Mouse (Mus musculus) activated CD4-positive, CD25-positive, alpha-beta regulatory T cell, adult 4 months (primary cell): ENCODE measurements around the gene Tmem132b. TPM values are rescaled to one million over a fixed set of nuclear protein-coding genes. Genes with fewer than 3 reads are reported as not detected.
A peak's percentile ranks its signal among the peaks of the same experiment; 100 is the strongest.
"Not testable (repeated sequence)": the region's sequence is repeated elsewhere in the genome, so short reads cannot be mapped to it uniquely, and the experiment has no call there.

Source experiments
- ATAC-seq: one replicate; pipeline ENCODE4 v1.8.0; 2017
- polyA plus RNA-seq, 2 experiments: library from polyadenylated mRNA; unstranded; fragments of 100-300 nt; shearing (Covaris generic); gene quantifications; one replicate each; pipeline ENCODE4 v1.2.1; 2017

The Tmem132b gene
- not detected for polyA plus RNA-seq

DNA sequence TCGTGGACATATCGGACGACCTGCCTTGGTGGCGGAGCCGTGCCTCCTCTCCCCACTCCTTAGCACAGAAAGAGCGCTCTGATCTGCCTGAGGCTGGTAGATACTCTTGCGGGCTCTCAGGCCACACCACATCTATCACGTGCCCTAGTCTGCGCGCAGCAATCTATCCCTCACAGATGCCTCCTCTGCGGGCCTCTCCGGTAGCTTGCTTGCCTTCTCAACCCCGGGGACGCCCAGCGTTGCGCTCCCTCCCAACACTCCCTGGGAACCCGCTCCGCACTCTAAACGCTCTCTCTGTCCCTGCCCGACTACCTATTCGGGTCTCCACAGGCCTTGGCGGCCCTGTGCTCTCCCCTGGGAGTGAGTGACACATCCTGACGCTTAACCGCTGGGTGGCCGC is at the start of gene Tmem132b:
Tmem132b (plus strand) TSS at position 141 of the 400 bp plus-strand sequence.
- no peak for ATAC-seq

DNA sequence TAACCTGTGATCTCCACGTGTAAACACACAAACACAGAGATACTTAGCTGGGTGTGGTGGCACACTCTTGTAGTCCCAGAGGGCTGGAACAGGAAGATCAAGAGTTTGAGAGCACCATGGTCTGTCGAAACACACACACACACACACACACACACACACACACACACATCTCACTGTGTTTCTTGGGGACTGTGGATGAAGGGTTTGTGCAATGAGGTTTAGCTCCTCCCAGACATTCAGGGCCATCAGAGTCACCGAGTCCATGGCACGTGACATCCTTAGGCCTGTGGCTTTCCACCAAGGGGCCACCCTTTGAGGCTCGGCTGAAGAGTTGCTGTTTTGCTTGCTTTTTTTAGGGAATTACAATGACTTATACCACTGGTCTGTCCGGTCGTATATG is 49.1 kb upstream of the Tmem132b start:
- ATAC-seq, result no peak

DNA sequence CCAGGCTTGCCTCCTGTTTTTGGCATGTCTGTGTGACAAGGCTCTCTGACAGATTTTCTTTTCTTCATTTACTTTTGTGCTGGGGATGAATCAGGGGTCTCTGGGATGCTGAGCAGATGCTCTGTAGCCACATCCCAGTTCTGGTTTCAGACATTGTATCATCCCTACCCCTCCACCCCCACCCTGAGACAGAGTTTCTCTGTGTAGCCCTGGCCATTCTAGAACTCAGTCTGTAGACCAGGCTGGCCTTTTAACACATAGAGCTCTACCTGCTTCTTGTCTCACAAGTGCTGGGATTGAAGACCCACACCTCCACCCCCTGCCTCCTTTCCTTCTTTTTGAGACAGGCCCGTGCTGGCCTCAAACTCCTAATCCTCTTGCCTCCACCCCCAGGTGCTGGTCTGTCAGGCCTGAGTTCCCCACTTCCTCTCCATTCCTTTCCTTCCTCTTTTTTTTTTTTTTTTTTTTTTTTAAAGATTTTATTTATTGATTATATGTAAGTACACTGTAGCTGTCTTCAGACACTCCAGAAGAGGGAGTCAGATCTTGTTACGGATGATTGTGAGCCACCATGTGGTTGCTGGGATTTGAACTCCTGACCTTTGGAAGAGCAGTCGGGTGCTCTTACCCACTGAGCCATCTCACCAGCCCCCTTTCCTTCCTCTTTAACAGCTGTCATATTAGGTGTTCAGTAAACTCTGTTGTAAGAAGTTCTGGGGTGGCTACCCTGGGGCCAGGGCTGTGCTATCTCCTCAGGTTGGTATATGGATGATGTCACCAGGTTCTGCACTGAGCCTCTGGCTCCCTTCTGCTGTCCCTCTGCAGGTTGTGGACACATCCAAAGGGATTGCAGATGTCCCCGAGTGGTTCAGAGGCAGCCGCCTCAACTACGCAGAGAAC is 47.6 kb upstream of the Tmem132b start:
- ATAC-seq, result no peak

DNA sequence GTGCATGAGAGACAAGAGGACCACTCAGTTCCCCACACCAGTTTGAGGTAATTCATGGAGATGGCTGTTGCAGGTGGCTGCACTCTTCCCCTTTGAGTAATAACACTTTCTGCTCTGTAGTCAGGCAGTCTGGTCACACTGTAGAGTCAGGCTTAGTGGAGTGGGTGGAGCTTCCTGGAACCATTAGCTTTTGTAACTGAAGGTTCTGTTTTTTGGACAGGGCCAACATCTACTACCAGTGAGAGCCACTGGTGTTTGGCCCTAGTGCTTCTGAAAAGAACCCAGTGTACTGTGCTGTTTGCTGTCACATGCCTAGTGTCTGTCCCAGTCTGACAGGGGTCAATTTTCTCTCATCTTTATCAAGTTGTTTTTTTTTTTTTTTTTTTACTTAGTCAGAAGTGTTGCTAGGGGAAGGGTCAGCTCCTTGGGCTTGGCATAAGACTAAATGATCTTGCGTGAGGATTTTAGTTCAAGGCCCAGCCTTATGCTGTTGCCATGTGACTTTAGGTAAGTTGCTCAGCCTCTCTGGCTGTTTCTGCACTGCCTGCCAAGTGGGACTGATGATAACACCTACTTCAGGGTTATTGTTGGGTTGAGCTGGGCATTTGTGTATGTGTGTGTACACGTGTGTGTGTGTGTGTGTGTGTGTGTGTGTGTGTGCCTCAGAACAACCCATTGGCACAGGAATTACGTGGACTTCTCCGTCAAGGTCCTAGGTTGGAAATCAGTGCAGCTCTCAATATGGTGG is 46.4 kb upstream of the Tmem132b start:
- no peak for ATAC-seq

DNA sequence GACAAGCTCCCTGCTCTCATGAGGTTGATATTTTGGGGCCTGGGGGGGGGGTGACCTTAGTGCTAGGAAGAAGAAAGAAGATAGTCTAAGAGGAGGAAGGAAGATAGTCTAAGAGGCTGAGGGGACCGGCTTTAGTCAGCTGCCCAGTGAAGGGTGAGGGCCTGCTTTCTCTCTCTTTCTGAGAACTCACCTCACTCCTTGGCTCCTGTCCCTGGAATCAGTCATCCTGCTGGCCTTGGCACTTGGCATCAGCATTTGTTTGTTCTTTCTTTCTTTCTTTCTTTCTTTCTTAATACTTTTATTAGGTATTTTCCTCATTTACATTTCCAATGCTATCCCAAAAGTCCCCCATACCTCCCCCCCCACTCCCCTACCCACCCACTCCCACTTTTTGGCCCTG is 45.5 kb upstream of the Tmem132b start:
- ATAC-seq, result no peak

DNA sequence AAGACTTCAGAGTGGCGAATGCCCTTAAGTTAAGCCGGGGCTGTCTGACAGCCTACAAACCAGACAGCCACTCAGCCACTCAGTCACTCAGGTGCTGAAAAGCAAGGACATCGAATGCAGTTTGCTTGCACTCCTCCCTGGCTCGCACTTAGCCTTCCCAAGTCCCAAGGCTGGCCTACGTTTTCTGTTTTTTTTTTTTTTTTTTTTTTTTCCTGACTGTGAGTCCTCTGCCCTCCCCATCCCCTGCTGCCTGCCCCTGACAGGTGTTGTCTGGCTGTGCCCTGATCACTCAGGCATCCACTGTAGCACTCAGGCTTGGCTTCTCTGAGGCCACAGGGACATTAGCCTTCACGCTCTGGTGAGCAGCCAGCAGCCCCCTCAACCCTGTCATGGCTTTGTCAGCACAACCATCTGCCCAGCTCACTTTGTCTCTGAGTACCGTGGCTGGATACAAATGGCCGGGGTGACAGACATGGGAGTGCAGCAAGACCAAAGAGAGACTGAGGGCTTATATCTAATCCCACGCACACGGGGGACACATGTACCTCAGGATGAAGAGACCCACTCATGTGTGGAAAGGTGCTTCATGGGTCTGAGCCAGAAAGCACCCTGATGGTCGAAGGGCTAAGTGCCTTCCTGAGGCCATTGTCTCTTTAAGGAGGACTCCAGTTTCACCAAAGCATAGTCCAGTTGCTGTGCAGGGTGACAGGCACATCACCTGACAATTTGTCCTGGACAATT is 44.0 kb upstream of the Tmem132b start:
- ATAC-seq, result no peak

DNA sequence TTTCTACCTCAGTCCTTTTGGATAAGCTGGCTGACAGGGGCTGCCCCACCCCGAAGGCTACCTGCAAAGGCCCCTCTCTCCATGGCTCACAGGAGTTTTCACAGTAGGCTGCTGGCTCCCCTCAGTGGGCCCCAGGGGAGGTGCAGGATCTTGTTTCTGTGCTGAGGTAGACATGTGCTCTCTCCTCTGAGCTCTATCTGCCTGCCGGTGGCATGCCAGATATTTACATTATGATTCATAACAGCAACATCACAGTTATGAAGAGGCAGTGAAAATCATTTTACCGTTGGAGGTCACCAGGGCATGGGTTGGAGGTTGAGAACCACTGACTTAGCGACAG is 43.5 kb upstream of the Tmem132b start:
- no peak for ATAC-seq

DNA sequence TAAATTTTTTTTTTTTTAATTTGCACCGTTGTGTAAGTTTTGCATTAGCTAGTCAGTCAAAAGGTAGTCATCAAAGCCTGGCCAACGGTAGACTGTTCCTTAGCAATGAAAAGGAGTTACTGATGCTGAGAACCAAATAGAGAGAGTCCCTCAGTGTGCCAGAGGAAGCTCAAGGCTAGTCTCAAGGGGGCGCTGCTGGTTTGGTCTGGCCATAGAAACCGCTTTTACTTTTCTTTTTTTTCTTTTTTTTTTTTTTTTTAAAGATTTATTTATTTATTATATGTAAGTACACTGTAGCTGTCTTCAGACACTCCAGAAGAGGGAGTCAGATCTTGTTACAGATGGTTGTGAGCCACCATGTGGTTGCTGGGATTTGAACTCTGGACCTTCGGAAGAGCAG is 42.6 kb upstream of the Tmem132b start:
- not testable (repeated sequence) for ATAC-seq

DNA sequence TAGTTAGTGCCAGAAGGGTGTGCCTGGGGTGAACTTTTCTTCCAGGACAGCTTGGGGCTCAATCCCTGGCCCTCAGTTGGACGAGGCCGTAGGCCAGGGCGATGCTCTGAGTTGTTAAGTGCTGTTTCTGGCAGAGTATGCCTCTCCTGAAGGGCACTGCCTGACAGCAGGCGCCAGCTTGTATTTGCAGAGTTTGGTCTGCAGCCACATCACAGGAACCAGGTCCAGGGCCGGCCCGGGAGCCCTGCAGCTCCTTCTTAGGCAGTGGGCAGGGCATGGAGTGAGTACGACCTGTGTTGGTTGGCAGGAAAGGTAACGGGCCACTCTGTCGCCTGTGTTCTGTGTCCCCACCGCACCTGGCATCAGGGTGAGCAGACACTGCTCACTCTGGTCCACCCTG is 40.5 kb upstream of the Tmem132b start:
- ATAC-seq, result no peak

DNA sequence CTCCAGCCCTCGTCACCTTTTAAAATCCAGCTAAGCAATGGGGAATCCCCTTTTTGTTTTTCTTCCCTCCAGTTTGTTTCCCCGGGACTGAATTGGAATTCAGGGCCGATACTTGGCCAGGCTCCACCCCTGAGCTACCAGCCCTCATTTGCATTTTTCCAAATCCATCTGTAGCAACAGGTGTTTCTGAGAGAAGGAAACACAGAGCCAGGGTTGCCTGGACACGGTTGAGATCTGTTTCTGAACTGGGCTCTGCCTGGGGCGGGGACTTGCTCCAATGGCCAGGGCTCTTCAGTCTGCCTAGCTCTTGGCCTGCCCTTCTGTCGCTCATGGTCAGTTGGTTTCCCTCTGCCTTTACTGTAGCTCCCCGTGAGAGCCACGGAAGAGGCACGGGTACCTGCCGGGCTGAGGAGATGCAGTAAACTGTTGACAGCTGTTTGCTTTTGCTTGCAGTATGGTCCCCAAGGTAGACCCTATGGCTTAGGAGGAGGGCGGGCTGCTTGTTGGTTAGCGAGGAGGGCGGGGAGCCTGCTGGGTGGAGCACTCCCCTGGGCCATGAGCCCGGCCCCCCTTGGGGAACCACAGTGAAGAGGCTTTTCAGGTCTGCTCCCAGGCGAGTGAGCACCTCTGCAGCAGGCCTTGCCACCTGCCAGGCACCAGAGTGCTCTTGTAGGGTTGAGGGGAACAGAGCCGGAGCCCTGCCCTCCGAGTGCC is 39.0 kb upstream of the Tmem132b start:
- no peak for ATAC-seq

DNA sequence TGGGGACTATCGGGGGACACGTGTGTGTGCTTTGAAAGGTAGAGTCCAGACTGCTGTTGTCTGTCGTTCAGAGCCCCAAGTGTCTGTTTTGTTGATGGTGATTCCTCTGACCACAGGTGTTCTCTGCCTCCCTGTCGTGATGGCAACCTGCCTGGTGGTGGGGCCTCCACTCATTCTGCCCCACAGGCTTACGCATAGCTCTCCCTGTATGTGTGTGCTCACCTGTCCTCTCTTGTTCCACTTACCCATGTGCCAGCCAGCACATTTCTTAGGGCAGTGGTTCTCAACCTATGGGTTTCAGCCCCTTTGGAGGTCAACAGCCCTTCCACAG is 38.5 kb upstream of the Tmem132b start:
- ATAC-seq, result no peak

DNA sequence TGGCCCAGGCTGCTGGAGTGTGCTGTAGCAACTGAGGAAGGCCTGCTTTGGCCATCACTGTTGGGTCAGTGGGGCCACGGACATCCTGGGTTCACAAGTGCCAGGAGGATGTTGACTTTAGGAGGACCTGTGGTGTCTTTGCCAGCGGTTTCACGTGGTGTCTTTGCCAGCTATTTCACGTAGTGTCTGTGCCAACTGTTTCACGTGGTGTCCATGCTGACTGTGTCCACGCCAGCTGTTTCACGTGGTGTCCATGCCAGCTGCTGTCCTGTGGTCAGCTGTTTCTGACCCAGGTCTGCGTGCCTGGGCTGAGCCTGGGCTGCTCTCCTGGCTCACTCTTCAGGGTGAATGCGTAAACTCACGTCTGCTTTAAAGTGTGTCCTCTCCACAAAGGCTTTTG is 35.9 kb upstream of the Tmem132b start:
- ATAC-seq, result no peak

DNA sequence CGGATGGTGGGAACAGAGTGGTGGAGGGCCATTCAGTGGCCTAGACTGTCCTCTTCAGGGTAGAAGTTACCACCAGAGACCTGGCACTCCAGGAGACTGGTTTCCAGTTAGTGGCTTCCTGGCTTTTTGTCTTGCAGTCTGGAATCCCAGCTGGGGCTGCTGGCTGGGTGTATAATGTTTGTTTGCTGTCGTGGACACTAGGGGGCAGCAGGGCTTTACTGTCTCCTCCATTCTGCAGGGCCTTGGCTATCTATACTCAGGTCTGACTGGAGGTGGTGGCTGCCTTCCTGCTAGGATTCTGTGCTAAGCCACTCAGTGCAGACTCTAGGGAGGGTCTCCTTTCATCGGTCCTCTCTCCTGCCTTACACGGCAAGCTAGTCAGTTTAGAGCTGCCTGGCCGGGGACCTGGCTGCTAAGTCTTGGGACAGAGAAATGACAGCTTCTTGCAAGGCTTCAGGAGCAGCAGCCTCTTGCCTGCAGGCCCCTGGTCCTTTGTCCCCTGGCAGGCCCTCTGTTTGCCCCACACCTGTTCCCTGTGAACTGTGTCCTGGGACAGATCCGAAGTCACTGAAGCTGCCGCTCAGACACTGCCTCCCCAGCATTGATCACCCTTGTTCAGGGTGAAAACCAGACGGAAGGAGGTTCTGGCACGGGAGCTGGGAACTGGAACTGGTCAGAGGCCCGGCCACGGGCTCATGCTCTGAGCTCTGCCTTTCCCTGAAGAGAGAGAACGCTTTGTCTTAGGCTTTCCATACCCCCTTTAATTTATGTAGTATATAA is 33.6 kb upstream of the Tmem132b start:
- ATAC-seq, result no peak

DNA sequence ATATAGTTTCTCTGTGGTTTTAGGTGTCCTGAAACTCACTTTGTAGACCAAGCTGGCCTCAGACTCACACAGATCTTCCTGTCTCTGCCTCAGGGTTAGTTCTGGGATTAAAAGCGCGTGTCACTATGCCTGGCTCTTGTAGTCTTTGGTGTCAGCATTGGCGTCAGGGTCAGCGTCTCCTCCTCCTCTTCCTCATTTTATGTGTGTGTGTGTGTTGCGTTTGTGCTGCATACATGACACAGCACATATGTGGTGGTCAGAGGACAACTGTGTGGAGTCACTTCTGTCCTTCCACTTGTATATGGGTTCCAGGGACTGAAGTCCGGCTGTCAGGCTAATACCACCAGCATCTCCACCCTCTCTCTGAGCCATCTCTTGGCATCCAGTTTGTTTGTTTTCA is 30.1 kb upstream of the Tmem132b start:
- no peak for ATAC-seq

DNA sequence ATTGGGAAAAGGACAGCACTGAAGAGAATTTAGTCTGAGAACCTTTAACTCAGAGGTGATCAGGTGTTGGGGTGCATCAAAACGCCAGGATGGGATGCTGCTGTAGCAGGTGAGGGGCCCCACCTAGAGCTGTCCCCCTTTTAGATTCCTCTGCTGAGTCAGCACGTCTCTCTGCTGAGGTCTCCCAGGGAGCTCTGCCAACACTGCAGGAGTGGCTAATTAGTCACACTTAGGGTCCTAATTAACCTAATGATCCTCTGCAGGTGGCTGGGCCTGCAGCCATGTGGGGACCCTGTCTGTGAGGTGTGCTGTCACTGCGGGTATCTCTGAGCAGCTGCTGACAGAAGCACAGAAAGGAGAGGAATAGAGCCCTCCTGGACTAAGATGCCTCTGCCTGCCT is 29.4 kb upstream of the Tmem132b start:
- ATAC-seq, result no peak

DNA sequence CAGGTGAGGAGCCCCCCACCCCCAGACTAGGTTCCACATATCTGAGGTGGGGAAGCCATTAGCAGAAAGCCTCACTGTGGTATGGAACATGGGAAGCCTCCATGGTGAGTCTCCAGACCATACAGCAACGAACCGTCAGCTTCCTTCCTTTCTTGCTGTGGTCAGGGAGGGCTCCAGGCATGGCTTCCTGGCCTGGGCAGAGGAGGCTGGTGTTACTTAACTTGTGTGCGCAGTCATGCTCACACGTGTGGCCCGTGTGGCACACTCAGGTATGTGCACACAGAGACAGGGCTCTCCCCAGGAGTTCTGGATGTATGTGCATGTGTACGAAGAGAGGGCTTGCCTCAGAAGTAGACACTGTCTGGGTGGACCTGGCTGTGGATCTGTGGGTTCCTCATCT is 27.9 kb upstream of the Tmem132b start:
- no peak for ATAC-seq

DNA sequence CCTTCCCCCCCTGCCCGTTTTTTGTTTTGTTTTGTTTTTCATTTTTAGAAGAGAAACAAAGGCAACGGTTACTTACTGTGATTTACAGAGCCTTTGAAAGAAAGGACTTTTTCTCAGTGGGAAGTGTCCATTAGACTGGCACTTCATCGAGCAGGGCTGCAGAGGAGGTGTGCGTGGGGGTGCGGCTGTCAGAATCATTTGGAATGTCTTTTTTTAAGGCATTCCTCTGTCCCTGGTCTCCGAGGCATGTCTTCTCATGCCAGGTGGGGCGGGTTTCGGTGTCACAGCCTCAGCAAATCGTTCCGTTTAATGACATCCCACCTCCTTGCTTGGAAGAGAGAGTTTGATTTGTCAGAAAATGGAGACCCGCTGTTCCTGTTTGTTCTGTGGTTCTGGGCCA is 26.9 kb upstream of the Tmem132b start:
- no peak for ATAC-seq

DNA sequence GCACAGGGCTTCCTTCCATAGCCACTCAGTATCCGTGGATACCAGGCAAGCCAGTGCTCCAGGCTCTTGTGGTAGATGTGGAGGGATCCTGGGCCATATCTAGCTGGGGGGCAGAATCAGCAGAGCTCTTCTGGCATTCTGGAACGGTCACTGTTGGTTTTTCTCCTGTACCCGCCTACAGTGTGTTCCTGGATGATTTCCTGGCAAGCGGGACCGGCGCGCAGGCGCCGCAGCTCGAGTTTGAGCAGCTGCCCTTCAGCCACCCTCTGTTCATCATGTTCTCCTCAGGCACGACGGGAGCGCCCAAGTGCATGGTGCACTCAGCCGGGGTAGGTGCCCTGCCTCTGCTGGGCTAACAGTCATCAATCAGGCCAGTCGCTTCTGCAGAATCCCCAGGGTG is 25.6 kb upstream of the Tmem132b start:
- no peak for ATAC-seq

DNA sequence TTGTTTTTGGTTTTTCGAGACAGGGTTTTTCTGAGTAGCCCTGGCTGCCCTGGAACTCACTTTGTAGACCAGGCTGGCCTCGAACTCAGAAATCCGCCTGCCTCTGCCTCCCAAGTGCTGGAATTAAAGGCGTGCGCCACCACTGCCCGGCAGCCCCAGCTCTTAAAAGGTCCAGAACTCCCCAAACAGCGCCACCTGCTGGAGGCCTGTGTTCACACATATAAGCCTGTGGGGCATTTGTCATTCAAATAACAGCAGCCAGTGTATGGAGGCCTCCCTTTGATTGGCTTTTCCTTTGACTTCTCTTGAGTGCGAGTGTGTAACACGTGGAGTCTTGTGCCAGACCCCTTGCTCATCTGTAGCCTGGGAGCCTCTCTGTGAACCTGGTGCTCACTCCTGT is 24.0 kb upstream of the Tmem132b start:
- ATAC-seq, result no peak

DNA sequence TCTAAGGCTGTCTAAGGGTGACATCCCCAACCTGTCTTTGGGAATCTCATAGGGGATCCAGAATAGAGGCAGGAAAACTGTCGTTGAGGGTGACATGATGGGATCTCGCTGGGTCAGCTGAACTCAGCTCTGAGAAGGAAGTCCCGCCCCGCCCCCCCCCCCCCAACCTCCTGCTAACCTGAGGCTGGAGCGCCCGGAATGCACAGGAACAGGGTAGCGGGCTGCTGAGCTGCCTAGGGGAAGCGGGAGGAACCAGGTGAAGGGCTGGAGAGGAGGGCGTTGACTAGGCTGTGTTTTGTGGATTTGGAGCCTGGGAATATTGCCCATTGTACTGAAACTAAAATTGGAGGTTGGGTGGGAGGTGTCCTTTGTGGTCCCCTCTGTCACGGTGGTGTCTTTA is 23.6 kb upstream of the Tmem132b start:
- no peak for ATAC-seq

DNA sequence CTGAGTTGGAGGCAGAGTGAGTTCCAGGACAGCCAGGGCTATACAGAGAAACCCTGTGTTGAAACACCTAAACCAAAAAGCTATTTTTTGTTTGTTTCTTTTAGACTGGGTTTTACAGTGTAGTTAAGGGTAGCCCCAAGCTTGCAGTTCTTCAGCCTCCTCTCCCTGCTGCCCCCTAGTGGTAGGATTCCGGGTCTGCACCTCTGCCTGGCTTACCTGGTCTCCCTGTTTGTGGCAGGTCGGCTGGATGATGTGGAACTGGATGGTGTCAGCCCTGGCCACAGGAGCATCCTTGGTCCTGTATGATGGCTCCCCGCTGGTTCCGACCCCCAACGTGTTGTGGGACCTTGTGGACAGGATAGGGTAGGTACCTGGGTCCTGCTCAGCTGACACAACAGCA is 22.0 kb upstream of the Tmem132b start:
- peak; percentile 43 for ATAC-seq

DNA sequence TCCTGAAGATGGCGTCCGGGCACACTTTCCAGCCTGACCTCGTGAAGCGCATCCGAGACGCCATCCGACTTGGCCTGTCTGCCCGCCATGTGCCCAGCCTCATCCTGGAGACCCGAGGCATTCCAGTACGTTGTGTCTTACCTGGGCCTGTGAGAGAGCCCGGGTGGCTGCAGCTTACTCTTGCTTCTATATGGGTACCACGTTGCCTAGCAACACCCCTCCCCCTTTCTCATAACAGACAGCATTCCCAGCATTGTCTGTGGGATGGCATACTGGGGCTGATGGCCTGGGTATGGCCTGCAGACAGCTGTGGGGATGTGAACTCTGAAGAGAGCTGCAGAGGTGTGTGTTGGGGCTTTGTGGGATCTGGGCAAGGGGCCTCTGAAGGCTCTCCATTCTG is 16.6 kb upstream of the Tmem132b start:
- no peak for ATAC-seq
